8 mouse cellular contexts compared by ENCODE assay signal in genomic region chr17:35842006-35842405, GRCm38 (mm10). TPM values are rescaled to one million over a fixed set of nuclear protein-coding genes. Genes with fewer than 3 reads are reported as not detected.
DNase-seq lines count a peak whose midpoint lies in the region; ATAC-seq and TF ChIP-seq lines count a peak whose summit lies in the region.

No protein-coding gene starts in this region.

- peak overlapping the region; percentile 61 for H3K4me3 ChIP-seq in thymus, adult 2 months (ENCODE audit: control insufficient read depth, insufficient read depth, low read length)
- peak overlapping the region; percentile 62 for H3K4me3 ChIP-seq in liver, embryonic 11.5 days (ENCODE audit: low read depth, low read length)

- TF ChIP-seq CTCF in thymus, adult 2 months (IDR thresholded peaks at IDR 0.05; ENCODE audit: borderline replicate concordance, control insufficient read depth, extremely low read depth, insufficient read depth, low read length, poor library complexity), result no peak

- WGBS in thymus, adult 2 months, result 8% methylated on average over 11 of the region's 11 CpGs
- WGBS in liver, embryonic 11.5 days, result 14% methylated on average over 11 of the region's 11 CpGs

- peak; percentile 51 for DNase-seq in cerebellum, adult 11-12 months
- no peak for DNase-seq in cerebellum, adult 11 months
- peak; percentile 23 for DNase-seq in thymus, adult 2 months
- DNase-seq in thymus, adult 18-20 months, result no peak
- DNase-seq in liver, embryonic 11.5 days (ENCODE audit: low spot score), result no peak
- peak; percentile 14 for DNase-seq in yolk sac, embryonic 10.5 days (ENCODE audit: low spot score)
- no peak for DNase-seq in left cerebral cortex, adult 9 months (ENCODE audit: low spot score in 2 of 2)
- DNase-seq in cerebellum, postnatal 25 days, result no peak

- H3K27ac ChIP-seq in thymus, adult 2 months (ENCODE audit: control insufficient read depth, insufficient read depth, low read length), result peak overlapping the region; percentile 70
- peak overlapping the region; percentile 90 for H3K27ac ChIP-seq in liver, embryonic 11.5 days (ENCODE audit: low read depth, low read length)

- H3K27me3 ChIP-seq in thymus, adult 2 months (ENCODE audit: control insufficient read depth, insufficient read depth, low read length), result no peaks in the 10 kb centered on the region
- no peaks in the 10 kb centered on the region for H3K27me3 ChIP-seq in liver, embryonic 11.5 days (replicated peaks; ENCODE audit: control insufficient read depth, insufficient read depth, low read length)

- H3K4me1 ChIP-seq in thymus, adult 2 months (replicated peaks; ENCODE audit: control insufficient read depth, insufficient read depth, low read length), result peaks cover 9% of the 10 kb centered on the region
- H3K4me1 ChIP-seq in liver, embryonic 11.5 days (replicated peaks; ENCODE audit: control insufficient read depth, insufficient read depth, low read length), result peaks cover 8% of the 10 kb centered on the region

- H3K4me2 ChIP-seq in liver, embryonic 11.5 days, result peak overlapping the region; percentile 66

- no peak for TF ChIP-seq POLR2A in thymus, adult 2 months (IDR thresholded peaks at IDR 0.05; ENCODE audit: control insufficient read depth, extremely low read depth, insufficient read depth, low read length, poor library complexity)

- ATAC-seq in liver, embryonic 11.5 days (replicated peaks; ENCODE audit: low FRiP score), result no peak

- peaks cover 8% of the 10 kb centered on the region for H3K36me3 ChIP-seq in thymus, adult 2 months (ENCODE audit: control insufficient read depth, insufficient read depth, low read length)
- peaks cover 16% of the 10 kb centered on the region for H3K36me3 ChIP-seq in liver, embryonic 11.5 days (ENCODE audit: control insufficient read depth, insufficient read depth, low read length)

- H3K9ac ChIP-seq in liver, embryonic 11.5 days (ENCODE audit: low read depth, low read length), result peak overlapping the region; percentile 85

- H3K9me3 ChIP-seq in liver, embryonic 11.5 days (ENCODE audit: control insufficient read depth, low read length), result no peaks in the 10 kb centered on the region

RNA-seq across cellular contexts. Expression of gene Mdc1, which starts 0.7 kb away (rescaled TPM):
- 17.4 and 22.4 TPM in 2 replicates for polyA plus RNA-seq in thymus, adult 2 months (2012; rRNA removed)
- 19.6 and 23.3 TPM in 2 replicates for polyA plus RNA-seq in liver, embryonic 11.5 days (2014; fragmentation: Nextera tagmentation; extraction: Ambion mirVana)

RNA-seq across cellular contexts. Expression of gene Tubb5, which starts 3.9 kb away (rescaled TPM):
- 1,522 and 2,049 TPM in 2 replicates for polyA plus RNA-seq in thymus, adult 2 months (2012; rRNA removed)
- 843 and 854 TPM in 2 replicates for polyA plus RNA-seq in liver, embryonic 11.5 days (2014; fragmentation: Nextera tagmentation; extraction: Ambion mirVana)

RNA-seq across cellular contexts. Expression of gene Flot1, which starts 19.0 kb away (rescaled TPM):
- polyA plus RNA-seq in thymus, adult 2 months (2012; rRNA removed), result 62.4 and 70.4 TPM in 2 replicates
- 59.3 and 67.8 TPM in 2 replicates for polyA plus RNA-seq in liver, embryonic 11.5 days (2014; fragmentation: Nextera tagmentation; extraction: Ambion mirVana)

RNA-seq across cellular contexts. Expression of gene Nrm, which starts 19.1 kb away (rescaled TPM):
- 82.8 and 111 TPM in 2 replicates for polyA plus RNA-seq in thymus, adult 2 months (2012; rRNA removed)
- 40.9 and 45.4 TPM in 2 replicates for polyA plus RNA-seq in liver, embryonic 11.5 days (2014; fragmentation: Nextera tagmentation; extraction: Ambion mirVana)

RNA-seq across cellular contexts. Expression of gene Ier3, which starts 20.5 kb away (rescaled TPM):
- polyA plus RNA-seq in thymus, adult 2 months (2012; rRNA removed), result 6.2 and 6.4 TPM in 2 replicates
- 9.4 and 9.9 TPM in 2 replicates for polyA plus RNA-seq in liver, embryonic 11.5 days (2014; fragmentation: Nextera tagmentation; extraction: Ambion mirVana)

Comparison
In these comparisons a context has a peak if more than half of its experiments do, and no peak if none do; other contexts are left out.
1. DNase-seq: peak in cerebellum, adult 11-12 months (single experiment), thymus, adult 2 months (single experiment) and yolk sac, embryonic 10.5 days (single experiment); none in cerebellum, adult 11 months (single experiment), thymus, adult 18-20 months (0 of 2), liver, embryonic 11.5 days (single experiment), left cerebral cortex, adult 9 months (0 of 2) and cerebellum, postnatal 25 days (0 of 2).